Mouse (Mus musculus) midbrain, postnatal 0 days (tissue): ENCODE measurements around the gene Cdk5r2. TPM values are rescaled to one million over a fixed set of nuclear protein-coding genes. Genes with fewer than 3 reads are reported as not detected.

Source experiments
- ATAC-seq: fragments of 200-750 bp; cut with Nextera tagmentation; 2 replicates; pipeline ENCODE4 v1.8.0; 2017; ENCODE audit warnings: moderate number of reproducible peaks, mild to moderate bottlenecking, moderate TSS enrichment, moderate library complexity; ENCODE audit not compliant: low FRiP score
- DNase-seq: peaks from one replicate; pipeline ENCODE4 v3.0.0-alpha.2; 2015; ENCODE audit warnings: low spot score
- H3K27ac ChIP-seq: fragments of 300-500 bp; sonication (generic); 2 replicates; pipeline ENCODE4 v1.5.1; 2014; ENCODE audit warnings: low read depth, mild to moderate bottlenecking, low read length, mixed read lengths
- H3K27me3 ChIP-seq: fragments of 300-500 bp; sonication (generic); 2 replicates; pipeline ENCODE4 v1.6.1; 2014; ENCODE audit warnings: low read length, control low read depth, mixed read lengths; ENCODE audit not compliant: insufficient read depth
- H3K36me3 ChIP-seq: fragments of 300-500 bp; sonication (generic); 2 replicates; pipeline ENCODE4 v1.6.1; 2014; ENCODE audit warnings: low read length, control low read depth, mixed read lengths; ENCODE audit not compliant: insufficient read depth
- H3K4me1 ChIP-seq: fragments of 300-500 bp; sonication (generic); 2 replicates; pipeline ENCODE4 v1.6.1; 2014; ENCODE audit warnings: mild to moderate bottlenecking, control low read depth, antibody characterized with exemption, low read length, mixed read lengths; ENCODE audit not compliant: insufficient read depth
- H3K4me2 ChIP-seq: fragments of 300-500 bp; sonication (generic); 2 replicates; pipeline ENCODE4 v1.6.1; 2014; ENCODE audit warnings: low read depth, mild to moderate bottlenecking, low read length, mixed read lengths; ENCODE audit not compliant: poor library complexity, severe bottlenecking
- H3K4me3 ChIP-seq: fragments of 300-500 bp; sonication (generic); 2 replicates; pipeline ENCODE4 v1.5.1; 2014; ENCODE audit warnings: low read depth, mild to moderate bottlenecking, low read length, moderate library complexity
- H3K9ac ChIP-seq: fragments of 300-500 bp; sonication (generic); replicated peaks from 2 replicates; pipeline ENCODE4 v1.6.1; 2014; ENCODE audit warnings: mild to moderate bottlenecking, low read length, moderate library complexity, mixed read lengths; ENCODE audit not compliant: poor library complexity, severe bottlenecking
- H3K9me3 ChIP-seq: fragments of 300-500 bp; sonication (generic); 2 replicates; pipeline ENCODE4 v1.6.1; 2016; ENCODE audit warnings: low read length, control low read depth
- CTCF ChIP-seq: IDR thresholded peaks from 2 replicates; pipeline ENCODE4 v1.5.1; 2016; ENCODE audit warnings: antibody characterized with exemption, mild to moderate bottlenecking
- WGBS: fragments of 180-500 bp; shearing (Covaris S2); extraction: QIAGEN DNeasy Blood & Tissue Kit; methylation state at CpG from one replicate; pipeline ENCODE4 v1.1.7; 2014; 5-methylcytosine and 5-hydroxymethylcytosine counted together
- polyA plus RNA-seq: library from polyadenylated mRNA; unstranded; fragments of >200 nt; fragmentation: Nextera tagmentation; extraction: Ambion mirVana; gene quantifications from 2 replicates; pipeline ENCODE4 v1.2.1, GENCODE M21; 2015
- total RNA-seq: library from RNA; depleted of rRNA; stranded (reverse); fragments of >200 nt; gene quantifications from 2 replicates; pipeline ENCODE4 v1.2.3, GENCODE M21; 2014

The Cdk5r2 gene
- total and polyA plus RNA-seq, 2 experiments from 2014 or later: 17.8 to 70.2 TPM

GRCm38 (mm10) chr1:74858805-74859204, 4.1 kb downstream of the Cdk5r2 start:
- Histone ChIP-seq H3K27me3 (no peaks in the 10 kb centered on the region), H3K36me3 (no peaks in the 10 kb centered on the region), H3K9me3 (no peaks in the 10 kb centered on the region), H3K27ac (peak overlapping the region; percentile 88), H3K4me1 (peaks cover 5% of the 10 kb centered on the region; the same call in 1 of the 2 replicates), H3K4me2 (peak overlapping the region; percentile 69), H3K9ac (peak overlapping the region; percentile 51; the same call in 1 of the 2 replicates), H3K4me3 (peak overlapping the region; percentile 99)
- no peak; the same call in 1 of the 2 replicates for ATAC-seq
- DNase-seq: no peak
- WGBS: 2% methylated on average over 16 of the region's 16 CpGs
- TF ChIP-seq CTCF: no peak

GRCm38 (mm10) chr1:74859223-74859984, 4.7 kb downstream of the Cdk5r2 start:
- H3K4me3 ChIP-seq: peak overlapping the region; percentile 99
- H3K4me2 ChIP-seq: peak overlapping the region; percentile 69
- DNase-seq (peak; percentile 10), ATAC-seq (no peak)
- peak overlapping the region; percentile 88 for H3K27ac ChIP-seq
- H3K36me3 ChIP-seq: no peaks in the 10 kb centered on the region
- no peaks in the 10 kb centered on the region for H3K9me3 ChIP-seq
- peaks cover 4% of the 10 kb centered on the region; the same call in 1 of the 2 replicates for H3K4me1 ChIP-seq
- TF ChIP-seq CTCF: no peak
- H3K27me3 ChIP-seq: no peaks in the 10 kb centered on the region
- 26% methylated on average over 6 of the region's 6 CpGs for WGBS
- no peak overlapping the region; the same call in 1 of the 2 replicates for H3K9ac ChIP-seq

GRCm38 (mm10) chr1:74861783-74862182, 7.0 kb downstream of the Cdk5r2 start:
- ATAC-seq (no peak), DNase-seq (no peak)
- Histone ChIP-seq H3K4me2 (no peak overlapping the region), H3K27ac (no peak overlapping the region), H3K9me3 (no peaks in the 10 kb centered on the region), H3K4me3 (no peak overlapping the region), H3K4me1 (peaks cover 4% of the 10 kb centered on the region; the same call in 1 of the 2 replicates), H3K27me3 (no peaks in the 10 kb centered on the region), H3K9ac (no peak overlapping the region), H3K36me3 (no peaks in the 10 kb centered on the region)
- peak; percentile 29; the same call in 1 of the 2 replicates for TF ChIP-seq CTCF

GRCm38 (mm10) chr1:74872218-74872617, 17.5 kb downstream of the Cdk5r2 start:
- Histone ChIP-seq H3K9me3 (no peaks in the 10 kb centered on the region), H3K27me3 (no peaks in the 10 kb centered on the region), H3K4me1 (no peaks in the 10 kb centered on the region; the same call in 1 of the 2 replicates), H3K27ac (no peak overlapping the region), H3K4me3 (no peak overlapping the region), H3K4me2 (no peak overlapping the region), H3K36me3 (no peaks in the 10 kb centered on the region), H3K9ac (no peak overlapping the region)
- WGBS: 58% methylated on average over 2 of the region's 2 CpGs
- no peak for TF ChIP-seq CTCF
- no peak for DNase-seq
- ATAC-seq: no peak

- Histone ChIP-seq H3K27me3 (peaks cover 20% of the 10 kb centered on the region), H3K9me3 (no peaks in the 10 kb centered on the region), H3K4me1 (peaks cover 3% of the 10 kb centered on the region; the same call in 1 of the 2 replicates), H3K9ac (no peak overlapping the region), H3K27ac (no peak overlapping the region), H3K4me2 (no peak overlapping the region), H3K36me3 (no peaks in the 10 kb centered on the region), H3K4me3 (no peak overlapping the region)
- 58% methylated on average over 3 of the region's 3 CpGs for WGBS
- DNase-seq (no peak), ATAC-seq (no peak)
- no peak for TF ChIP-seq CTCF
These were observed 22.5 kb downstream of the Cdk5r2 start for GRCm38 (mm10) chr1:74877199-74877598.

GRCm38 (mm10) chr1:74880785-74881360, 26.1 kb downstream of the Cdk5r2 start:
- peaks cover 17% of the 10 kb centered on the region for H3K4me1 ChIP-seq
- DNase-seq (peak; percentile 80), ATAC-seq (no peak)
- no peak overlapping the region for H3K9ac ChIP-seq
- TF ChIP-seq CTCF: peak; percentile 96
- H3K27me3 ChIP-seq: peaks cover 46% of the 10 kb centered on the region
- 3% methylated on average over 18 of the region's 18 CpGs for WGBS
- H3K4me2 ChIP-seq: peak overlapping the region; percentile 34; the same call in 1 of the 2 replicates
- H3K36me3 ChIP-seq: no peaks in the 10 kb centered on the region
- no peak overlapping the region for H3K27ac ChIP-seq
- H3K9me3 ChIP-seq: no peaks in the 10 kb centered on the region
- peak overlapping the region; percentile 12; the same call in 1 of the 2 replicates for H3K4me3 ChIP-seq
